Mouse (Mus musculus): ENCODE measurements at regions not wholly inside any gene's neighbourhood (a gene's known extent, or its start where the extent isn't known, plus 50 kb on each side); places are given as distances from the start of the nearest gene placed in this dataset.
"Not testable (repeated sequence)": the region's sequence is repeated elsewhere in the genome, so short reads cannot be mapped to it uniquely, and the experiment has no call there.

DNA sequence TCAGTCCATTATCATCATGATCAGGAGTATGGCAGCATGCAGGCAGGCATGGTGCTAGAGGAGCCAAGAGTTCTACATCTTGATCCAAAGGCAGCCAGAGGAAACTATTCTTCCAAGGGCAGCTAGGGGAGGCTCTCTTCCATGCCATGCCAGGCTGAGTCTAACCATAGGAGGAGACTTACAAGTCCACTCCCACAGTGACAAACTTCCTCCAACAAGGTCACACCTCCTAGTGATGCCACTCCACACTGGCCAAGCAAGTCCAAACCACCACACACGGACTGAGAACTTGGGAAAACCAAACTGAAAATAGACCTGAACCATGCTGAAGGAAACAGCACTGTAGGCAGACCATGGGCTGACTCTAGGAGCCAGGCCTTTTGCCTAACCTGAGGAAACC is 197.4 kb downstream of the Prex1 start:
- H3K4me1 ChIP-seq (ENCODE audit: control insufficient read depth in 2 of 2, insufficient read depth in 2 of 2, low read length in 2 of 2, poor library complexity in 1 of 2): peaks cover 3 to 12% of the 10 kb centered on the region in 2 experiments; a peak in 2 of 4 replicates
- TF ChIP-seq ZC3H11A (IDR thresholded peaks at IDR 0.05; ENCODE audit: borderline replicate concordance, low read depth, low read length) (no peak), ZNF384 (IDR thresholded peaks at IDR 0.05; ENCODE audit: low read depth, low read length) (no peak), HCFC1 (IDR thresholded peaks at IDR 0.05; ENCODE audit: borderline replicate concordance, insufficient read depth, low read length) (no peak), MAFK (IDR thresholded peaks at IDR 0.05; ENCODE audit: insufficient read depth, low read depth, low read length) (no peak), CHD2 (IDR thresholded peaks at IDR 0.05; ENCODE audit: low read depth, low read length) (no peak)
- H3K27ac ChIP-seq (ENCODE audit: insufficient read depth, low read depth, low read length, poor library complexity, severe bottlenecking): no peak overlapping the region
- H3K9ac ChIP-seq (ENCODE audit: insufficient read depth, low read depth, low read length, poor library complexity, severe bottlenecking): no peak overlapping the region
- H3K9me3 ChIP-seq (ENCODE audit: control insufficient read depth, insufficient read depth, low read depth, low read length): no peaks in the 10 kb centered on the region
- H3K4me3 ChIP-seq (ENCODE audit: insufficient read depth in 1 of 2, low read depth in 1 of 2, low read length in 2 of 2, poor library complexity in 1 of 2, severe bottlenecking in 1 of 2): no peak overlapping the region
- in situ Hi-C loops (cut with MboI; ENCODE audit: low sequenced_read_pairs in 2 of 2, unreplicated experiment in 2 of 2): no loop called here
- no peaks in the 10 kb centered on the region for H3K36me3 ChIP-seq (ENCODE audit: control insufficient read depth, insufficient read depth, low read length, poor library complexity, severe bottlenecking)
- no peak for DNase-seq (ENCODE audit: low read depth, low spot score)

DNA sequence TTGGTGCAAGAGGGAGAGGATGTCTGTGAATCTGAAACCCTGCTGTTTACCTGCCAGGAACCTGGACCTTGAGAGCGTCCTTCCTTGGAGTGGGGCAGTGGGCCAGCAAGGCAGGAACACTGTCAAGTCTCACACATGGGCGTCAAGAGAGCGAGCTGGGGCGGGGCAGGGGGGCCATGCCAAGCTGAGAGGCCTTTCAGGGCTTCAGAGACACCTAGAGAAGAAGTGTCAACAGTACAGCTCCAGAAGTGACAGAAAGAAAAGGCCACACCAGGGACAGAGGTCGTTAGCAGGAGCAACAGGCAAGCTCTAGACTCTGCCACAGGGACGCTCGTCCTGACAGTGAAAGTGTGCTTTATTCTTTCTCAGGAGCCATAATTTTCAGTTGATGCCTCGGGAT is 199.0 kb downstream of the Prex1 start:
- Histone ChIP-seq H3K27ac (ENCODE audit: insufficient read depth, low read depth, low read length, poor library complexity, severe bottlenecking) (no peak overlapping the region), H3K9ac (ENCODE audit: insufficient read depth, low read depth, low read length, poor library complexity, severe bottlenecking) (no peak overlapping the region)
- TF ChIP-seq CHD2 (IDR thresholded peaks at IDR 0.05; ENCODE audit: low read depth, low read length) (no peak), HCFC1 (IDR thresholded peaks at IDR 0.05; ENCODE audit: borderline replicate concordance, insufficient read depth, low read length) (no peak), ZC3H11A (IDR thresholded peaks at IDR 0.05; ENCODE audit: borderline replicate concordance, low read depth, low read length) (no peak), MAFK (IDR thresholded peaks at IDR 0.05; ENCODE audit: insufficient read depth, low read depth, low read length) (no peak), ZNF384 (IDR thresholded peaks at IDR 0.05; ENCODE audit: low read depth, low read length) (no peak)

DNA sequence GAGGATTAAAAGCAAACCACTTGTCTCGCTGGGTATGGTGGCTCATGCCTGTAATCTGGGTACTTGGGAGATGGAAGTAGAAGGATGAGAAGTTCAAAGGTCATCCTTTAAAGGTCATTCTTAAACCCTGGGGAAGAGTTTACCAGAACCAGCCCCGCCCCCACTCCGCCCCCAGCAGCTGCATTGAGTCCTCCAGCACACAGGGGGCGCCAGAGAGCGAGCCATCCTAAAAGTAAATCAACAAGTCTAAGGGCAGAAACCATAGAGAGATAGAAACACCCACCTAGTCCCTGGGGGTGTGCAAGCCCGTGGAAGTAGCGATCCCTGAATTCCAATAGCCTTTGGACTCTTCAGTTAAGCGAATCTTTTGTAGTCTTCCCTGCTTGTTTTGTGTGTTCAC is 201.1 kb downstream of the Prex1 start:
- no peak for TF ChIP-seq CHD2 (IDR thresholded peaks at IDR 0.05; ENCODE audit: low read depth, low read length)
- no peak for TF ChIP-seq ZNF384 (IDR thresholded peaks at IDR 0.05; ENCODE audit: low read depth, low read length)
- TF ChIP-seq MAFK (IDR thresholded peaks at IDR 0.05; ENCODE audit: insufficient read depth, low read depth, low read length): no peak
- no peak for TF ChIP-seq HCFC1 (IDR thresholded peaks at IDR 0.05; ENCODE audit: borderline replicate concordance, insufficient read depth, low read length)
- no peak for TF ChIP-seq ZC3H11A (IDR thresholded peaks at IDR 0.05; ENCODE audit: borderline replicate concordance, low read depth, low read length)
- in situ Hi-C loops (cut with MboI; ENCODE audit: low sequenced_read_pairs in 2 of 2, unreplicated experiment in 2 of 2): no loop called here
- Histone ChIP-seq H3K9me3 (ENCODE audit: control insufficient read depth, insufficient read depth, low read depth, low read length) (no peaks in the 10 kb centered on the region), H3K27ac (ENCODE audit: insufficient read depth, low read depth, low read length, poor library complexity, severe bottlenecking) (no peak overlapping the region), H3K36me3 (ENCODE audit: control insufficient read depth, insufficient read depth, low read length, poor library complexity, severe bottlenecking) (no peaks in the 10 kb centered on the region), H3K9ac (ENCODE audit: insufficient read depth, low read depth, low read length, poor library complexity, severe bottlenecking) (no peak overlapping the region), H3K4me3 (ENCODE audit: insufficient read depth in 1 of 2, low read depth in 1 of 2, low read length in 2 of 2, poor library complexity in 1 of 2, severe bottlenecking in 1 of 2) (peak overlapping the region in 1 of 2 experiments; percentile 49; a peak in 2 of 4 replicates), H3K4me1 (ENCODE audit: control insufficient read depth in 2 of 2, insufficient read depth in 2 of 2, low read length in 2 of 2, poor library complexity in 1 of 2) (peaks cover 3 to 17% of the 10 kb centered on the region in 2 experiments; a peak in 2 of 4 replicates)
- peak; percentile 62 for DNase-seq (ENCODE audit: low read depth, low spot score)

More for the DNA sequence above, 199.0 kb downstream of the Prex1 start:
- Histone ChIP-seq H3K4me3 (ENCODE audit: insufficient read depth in 1 of 2, low read depth in 1 of 2, low read length in 2 of 2, poor library complexity in 1 of 2, severe bottlenecking in 1 of 2) (no peak overlapping the region), H3K36me3 (ENCODE audit: control insufficient read depth, insufficient read depth, low read length, poor library complexity, severe bottlenecking) (no peaks in the 10 kb centered on the region), H3K9me3 (ENCODE audit: control insufficient read depth, insufficient read depth, low read depth, low read length) (no peaks in the 10 kb centered on the region), H3K4me1 (ENCODE audit: control insufficient read depth in 2 of 2, insufficient read depth in 2 of 2, low read length in 2 of 2, poor library complexity in 1 of 2) (peaks cover 3 to 17% of the 10 kb centered on the region in 2 experiments; a peak in 2 of 4 replicates)
- in situ Hi-C loops (cut with MboI; ENCODE audit: low sequenced_read_pairs in 2 of 2, unreplicated experiment in 2 of 2): no loop called here
- no peak for DNase-seq (ENCODE audit: low read depth, low spot score)

DNA sequence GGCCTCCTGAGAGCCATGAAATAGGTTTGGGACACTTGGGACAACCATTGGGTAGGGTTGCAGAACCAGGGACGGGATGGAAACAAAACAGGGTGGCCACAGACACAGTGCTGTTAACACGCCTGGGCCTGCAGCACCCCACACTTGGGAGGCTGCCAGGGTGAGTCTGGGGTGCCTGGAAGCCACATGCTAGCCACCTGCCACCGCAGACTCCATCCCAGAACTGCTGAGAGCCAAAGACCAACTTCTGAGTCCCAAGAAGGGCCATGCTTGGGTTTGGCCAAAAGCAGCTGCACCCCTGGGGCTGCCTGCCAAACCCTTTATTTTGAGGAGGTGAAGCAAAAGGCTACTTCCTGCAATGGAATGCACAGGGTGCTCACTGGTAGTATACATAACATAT is 202.2 kb downstream of the Prex1 start:
- H3K4me1 ChIP-seq (ENCODE audit: control insufficient read depth in 2 of 2, insufficient read depth in 2 of 2, low read length in 2 of 2, poor library complexity in 1 of 2): peaks cover 0 to 14% of the 10 kb centered on the region in 2 experiments; a peak in 2 of 4 replicates

DNA sequence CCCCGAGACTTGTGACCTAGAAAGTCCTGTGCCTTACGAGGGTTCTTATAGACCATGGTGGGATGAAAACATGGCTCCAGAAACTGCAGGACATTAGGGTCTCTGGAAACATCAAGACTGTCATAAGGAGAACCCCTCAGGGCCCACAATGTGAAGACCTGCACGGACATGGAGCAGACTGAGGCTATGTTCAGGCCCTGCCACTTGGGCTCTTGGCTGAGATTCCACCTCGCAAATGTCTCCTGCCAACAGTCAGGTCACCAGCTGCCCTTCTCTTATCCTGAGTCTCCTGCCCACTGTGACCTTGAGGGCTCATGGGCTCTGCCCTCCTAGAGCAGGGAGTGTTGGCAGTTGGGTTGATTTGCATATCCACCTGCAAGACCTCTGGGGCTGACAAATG is 202.9 kb downstream of the Prex1 start:
- H3K27ac ChIP-seq (ENCODE audit: insufficient read depth, low read depth, low read length, poor library complexity, severe bottlenecking): no peak overlapping the region
- no peak for TF ChIP-seq CHD2 (IDR thresholded peaks at IDR 0.05; ENCODE audit: low read depth, low read length)
- TF ChIP-seq ZC3H11A (IDR thresholded peaks at IDR 0.05; ENCODE audit: borderline replicate concordance, low read depth, low read length): no peak
- no peak for TF ChIP-seq HCFC1 (IDR thresholded peaks at IDR 0.05; ENCODE audit: borderline replicate concordance, insufficient read depth, low read length)
- TF ChIP-seq MAFK (IDR thresholded peaks at IDR 0.05; ENCODE audit: insufficient read depth, low read depth, low read length): no peak
- TF ChIP-seq ZNF384 (IDR thresholded peaks at IDR 0.05; ENCODE audit: low read depth, low read length): no peak
- no peaks in the 10 kb centered on the region for H3K9me3 ChIP-seq (ENCODE audit: control insufficient read depth, insufficient read depth, low read depth, low read length)
- H3K4me1 ChIP-seq (ENCODE audit: control insufficient read depth in 2 of 2, insufficient read depth in 2 of 2, low read length in 2 of 2, poor library complexity in 1 of 2): peaks cover 0 to 14% of the 10 kb centered on the region in 2 experiments; a peak in 2 of 4 replicates
- H3K36me3 ChIP-seq (ENCODE audit: control insufficient read depth, insufficient read depth, low read length, poor library complexity, severe bottlenecking): no peaks in the 10 kb centered on the region; the same call in 1 of the 2 replicates
- DNase-seq (ENCODE audit: low read depth, low spot score): no peak
- no peak overlapping the region for H3K4me3 ChIP-seq (ENCODE audit: insufficient read depth in 1 of 2, low read depth in 1 of 2, low read length in 2 of 2, poor library complexity in 1 of 2, severe bottlenecking in 1 of 2)
- in situ Hi-C loops (cut with MboI; ENCODE audit: low sequenced_read_pairs in 2 of 2, unreplicated experiment in 2 of 2): no loop called here
- 0 out of 2 replicates have a peak overlapping the region, but pooled peaks have one; percentile 4 for H3K9ac ChIP-seq (ENCODE audit: insufficient read depth, low read depth, low read length, poor library complexity, severe bottlenecking)

More for the DNA sequence above, 202.2 kb downstream of the Prex1 start:
- DNase-seq (ENCODE audit: low read depth, low spot score); H3K27ac ChIP-seq (ENCODE audit: insufficient read depth, low read depth, low read length, poor library complexity, severe bottlenecking); H3K9me3 ChIP-seq (ENCODE audit: control insufficient read depth, insufficient read depth, low read depth, low read length); in situ Hi-C loops (cut with MboI; ENCODE audit: low sequenced_read_pairs in 2 of 2, unreplicated experiment in 2 of 2); H3K4me3 ChIP-seq (ENCODE audit: insufficient read depth in 1 of 2, low read depth in 1 of 2, low read length in 2 of 2, poor library complexity in 1 of 2, severe bottlenecking in 1 of 2); H3K36me3 ChIP-seq (ENCODE audit: control insufficient read depth, insufficient read depth, low read length, poor library complexity, severe bottlenecking); H3K9ac ChIP-seq (ENCODE audit: insufficient read depth, low read depth, low read length, poor library complexity, severe bottlenecking): not testable (repeated sequence)
